Mouse (Mus musculus) hindbrain, postnatal 0 days (tissue): ENCODE results near the gene Lca5l. TPM values are rescaled to one million over a fixed set of nuclear protein-coding genes. Genes with fewer than 3 reads are reported as not detected.
A peak's percentile ranks its signal among the peaks of the same experiment; 100 is the strongest.

Experiments
- ATAC-seq: fragments of 200-750 bp; cut with Nextera tagmentation; 2 replicates; pipeline ENCODE4 v1.8.0; 2017; ENCODE audit warnings: mild to moderate bottlenecking, moderate TSS enrichment, moderate library complexity
- DNase-seq: peaks from one replicate; pipeline ENCODE4 v3.0.0-alpha.2; 2015; ENCODE audit warnings: low spot score
- H3K27ac ChIP-seq: fragments of 300-500 bp; sonication (generic); 2 replicates; pipeline ENCODE4 v1.5.1; 2014; ENCODE audit warnings: mild to moderate bottlenecking
- H3K27me3 ChIP-seq: fragments of 300-500 bp; sonication (generic); 2 replicates; pipeline ENCODE4 v1.6.1; 2014; ENCODE audit warnings: low read length, mixed read lengths; ENCODE audit not compliant: insufficient read depth
- H3K36me3 ChIP-seq: fragments of 300-500 bp; sonication (generic); 2 replicates; pipeline ENCODE4 v1.6.1; 2014; ENCODE audit warnings: low read length, mixed read lengths; ENCODE audit not compliant: insufficient read depth
- H3K4me1 ChIP-seq: fragments of 300-500 bp; sonication (generic); 2 replicates; pipeline ENCODE4 v1.6.1; 2014; ENCODE audit warnings: antibody characterized with exemption, low read length, mixed read lengths; ENCODE audit not compliant: insufficient read depth
- H3K4me2 ChIP-seq: fragments of 300-500 bp; sonication (generic); 2 replicates; pipeline ENCODE4 v1.6.1; 2014; ENCODE audit warnings: low read depth, mild to moderate bottlenecking, low read length, moderate library complexity, mixed read lengths
- H3K4me3 ChIP-seq: fragments of 300-500 bp; sonication (generic); 2 replicates; pipeline ENCODE4 v1.5.1; 2014; ENCODE audit warnings: low read length
- H3K9ac ChIP-seq: fragments of 300-500 bp; sonication (generic); replicated peaks from 2 replicates; pipeline ENCODE4 v1.6.1; 2014; ENCODE audit warnings: mild to moderate bottlenecking, low read length, moderate library complexity, mixed read lengths
- H3K9me3 ChIP-seq: fragments of 300-500 bp; sonication (generic); 2 replicates; pipeline ENCODE4 v1.6.1; 2016; ENCODE audit warnings: low read length, mixed read lengths
- CTCF ChIP-seq: IDR thresholded peaks from 2 replicates; pipeline ENCODE4 v1.5.1; 2016; ENCODE audit warnings: antibody characterized with exemption, control low read depth, low read depth
- WGBS: fragments of 180-500 bp; shearing (Covaris S2); extraction: QIAGEN DNeasy Blood & Tissue Kit; methylation state at CpG from one replicate; pipeline ENCODE4 v1.1.7; 2014; 5-methylcytosine and 5-hydroxymethylcytosine counted together
- polyA plus RNA-seq: library from polyadenylated mRNA; unstranded; fragments of >200 nt; fragmentation: Nextera tagmentation; extraction: Ambion mirVana; gene quantifications from 2 replicates; pipeline ENCODE4 v1.2.1, GENCODE M21; 2015
- total RNA-seq: library from RNA; depleted of rRNA; stranded (reverse); fragments of >200 nt; gene quantifications from 2 replicates; pipeline ENCODE4 v1.2.3, GENCODE M21; 2014

Lca5l gene
- total and polyA plus RNA-seq, 2 experiments from 2014 or later, result 1.9 to 2.0 TPM

- 51% methylated on average over 12 of the region's 12 CpGs for WGBS
These were observed 33.5 kb downstream of the Lca5l start for GRCm38 (mm10) chr16:96158511-96159080.

GRCm38 (mm10) chr16:96157171-96157570, 34.9 kb downstream of the Lca5l start:
- H3K4me1 ChIP-seq, result no peaks in the 10 kb centered on the region
- H3K27me3 ChIP-seq, result no peaks in the 10 kb centered on the region
- ATAC-seq, result no peak
- DNase-seq, result no peak
- no peak overlapping the region for H3K4me3 ChIP-seq
- H3K27ac ChIP-seq, result no peak overlapping the region
- H3K9ac ChIP-seq, result no peak overlapping the region
- TF ChIP-seq CTCF, result no peak
- H3K4me2 ChIP-seq, result no peak overlapping the region
- peaks cover 16% of the 10 kb centered on the region; the same call in 1 of the 2 replicates for H3K36me3 ChIP-seq
- no peaks in the 10 kb centered on the region for H3K9me3 ChIP-seq
- 86% methylated on average over 11 of the region's 11 CpGs for WGBS

More at GRCm38 (mm10) chr16:96158511-96159080, 33.5 kb downstream of the Lca5l start:
- ATAC-seq, result no peak
- peaks cover 3% of the 10 kb centered on the region; the same call in 1 of the 2 replicates for H3K36me3 ChIP-seq
- peak overlapping the region; percentile 49 for H3K4me3 ChIP-seq
- H3K27ac ChIP-seq, result peak overlapping the region; percentile 86; the same call in 1 of the 2 replicates
- no peaks in the 10 kb centered on the region for H3K9me3 ChIP-seq
- H3K27me3 ChIP-seq, result no peaks in the 10 kb centered on the region
- H3K4me2 ChIP-seq, result peak overlapping the region; percentile 93
- no peak for TF ChIP-seq CTCF
- DNase-seq, result peak; percentile 48
- H3K9ac ChIP-seq, result peak overlapping the region; percentile 76
- H3K4me1 ChIP-seq, result no peaks in the 10 kb centered on the region

- ATAC-seq (no peak), DNase-seq (no peak)
- H3K4me1 ChIP-seq, result no peaks in the 10 kb centered on the region
- TF ChIP-seq CTCF, result no peak
- H3K9ac ChIP-seq, result no peak overlapping the region
- 75% methylated on average over 8 of the region's 8 CpGs for WGBS
- H3K27ac ChIP-seq, result no peak overlapping the region
- H3K36me3 ChIP-seq, result peaks cover 16% of the 10 kb centered on the region; the same call in 1 of the 2 replicates
- no peaks in the 10 kb centered on the region for H3K9me3 ChIP-seq
- no peak overlapping the region for H3K4me3 ChIP-seq
- H3K27me3 ChIP-seq, result no peaks in the 10 kb centered on the region
- no peak overlapping the region for H3K4me2 ChIP-seq
These were observed 36.1 kb downstream of the Lca5l start for GRCm38 (mm10) chr16:96156019-96156418.

- no peak overlapping the region for H3K4me3 ChIP-seq
- H3K4me1 ChIP-seq, result no peaks in the 10 kb centered on the region
- H3K27ac ChIP-seq, result no peak overlapping the region
- TF ChIP-seq CTCF, result no peak
- no peak for DNase-seq
- no peaks in the 10 kb centered on the region for H3K27me3 ChIP-seq
- no peak overlapping the region for H3K9ac ChIP-seq
- no peaks in the 10 kb centered on the region for H3K9me3 ChIP-seq
- H3K36me3 ChIP-seq, result peaks cover 16% of the 10 kb centered on the region; the same call in 1 of the 2 replicates
- ATAC-seq, result no peak
- no peak overlapping the region for H3K4me2 ChIP-seq
- WGBS, result 98% methylated on average over 2 of the region's 2 CpGs
These were observed 37.6 kb downstream of the Lca5l start for GRCm38 (mm10) chr16:96154476-96154875.

- DNase-seq, result peak; percentile 79
- H3K4me3 ChIP-seq, result no peak overlapping the region
- no peaks in the 10 kb centered on the region for H3K9me3 ChIP-seq
- no peak overlapping the region for H3K4me2 ChIP-seq
- peak; percentile 61 for ATAC-seq
- TF ChIP-seq CTCF, result peak; percentile 94
- peaks cover 16% of the 10 kb centered on the region; the same call in 1 of the 2 replicates for H3K36me3 ChIP-seq
- 0 out of 2 replicates have a peak, but pooled peaks cover under 1% of the 10 kb centered on the region for H3K4me1 ChIP-seq
- H3K27ac ChIP-seq, result no peak overlapping the region
- H3K9ac ChIP-seq, result no peak overlapping the region
- 18% methylated on average over 9 of the region's 9 CpGs for WGBS
- no peaks in the 10 kb centered on the region for H3K27me3 ChIP-seq
These were observed 40.5 kb downstream of the Lca5l start for GRCm38 (mm10) chr16:96151551-96151950.

- DNase-seq (no peak), ATAC-seq (no peak)
- WGBS, result 65% methylated on average over 4 of the region's 4 CpGs
- Histone ChIP-seq H3K9ac (no peak overlapping the region), H3K4me3 (no peak overlapping the region), H3K9me3 (no peaks in the 10 kb centered on the region), H3K4me1 (0 out of 2 replicates have a peak, but pooled peaks cover 6% of the 10 kb centered on the region), H3K27me3 (no peaks in the 10 kb centered on the region), H3K4me2 (no peak overlapping the region), H3K36me3 (peaks cover 16% of the 10 kb centered on the region; the same call in 1 of the 2 replicates), H3K27ac (no peak overlapping the region)
- no peak for TF ChIP-seq CTCF
These were observed 41.1 kb downstream of the Lca5l start for GRCm38 (mm10) chr16:96150995-96151394.

GRCm38 (mm10) chr16:96149311-96149710, 42.8 kb downstream of the Lca5l start:
- TF ChIP-seq CTCF, result no peak
- no peak for ATAC-seq
- H3K9ac ChIP-seq, result 0 out of 2 replicates have a peak overlapping the region, but pooled peaks have one; percentile 24
- WGBS, result 79% methylated on average over 9 of the region's 9 CpGs
- DNase-seq, result no peak
- no peak overlapping the region for H3K4me2 ChIP-seq
- peaks cover 16% of the 10 kb centered on the region; the same call in 1 of the 2 replicates for H3K36me3 ChIP-seq
- H3K27ac ChIP-seq, result no peak overlapping the region
- no peaks in the 10 kb centered on the region for H3K9me3 ChIP-seq
- no peaks in the 10 kb centered on the region for H3K27me3 ChIP-seq
- H3K4me1 ChIP-seq, result 0 out of 2 replicates have a peak, but pooled peaks cover 7% of the 10 kb centered on the region
- H3K4me3 ChIP-seq, result no peak overlapping the region
